Mouse (Mus musculus): ENCODE results near the gene Nbl1. TPM values are rescaled to one million over a fixed set of nuclear protein-coding genes. Genes with fewer than 3 reads are reported as not detected.

The Nbl1 gene
- polyA plus RNA-seq, 1 experiment from 2014 or later, result 27.5 TPM

DNA sequence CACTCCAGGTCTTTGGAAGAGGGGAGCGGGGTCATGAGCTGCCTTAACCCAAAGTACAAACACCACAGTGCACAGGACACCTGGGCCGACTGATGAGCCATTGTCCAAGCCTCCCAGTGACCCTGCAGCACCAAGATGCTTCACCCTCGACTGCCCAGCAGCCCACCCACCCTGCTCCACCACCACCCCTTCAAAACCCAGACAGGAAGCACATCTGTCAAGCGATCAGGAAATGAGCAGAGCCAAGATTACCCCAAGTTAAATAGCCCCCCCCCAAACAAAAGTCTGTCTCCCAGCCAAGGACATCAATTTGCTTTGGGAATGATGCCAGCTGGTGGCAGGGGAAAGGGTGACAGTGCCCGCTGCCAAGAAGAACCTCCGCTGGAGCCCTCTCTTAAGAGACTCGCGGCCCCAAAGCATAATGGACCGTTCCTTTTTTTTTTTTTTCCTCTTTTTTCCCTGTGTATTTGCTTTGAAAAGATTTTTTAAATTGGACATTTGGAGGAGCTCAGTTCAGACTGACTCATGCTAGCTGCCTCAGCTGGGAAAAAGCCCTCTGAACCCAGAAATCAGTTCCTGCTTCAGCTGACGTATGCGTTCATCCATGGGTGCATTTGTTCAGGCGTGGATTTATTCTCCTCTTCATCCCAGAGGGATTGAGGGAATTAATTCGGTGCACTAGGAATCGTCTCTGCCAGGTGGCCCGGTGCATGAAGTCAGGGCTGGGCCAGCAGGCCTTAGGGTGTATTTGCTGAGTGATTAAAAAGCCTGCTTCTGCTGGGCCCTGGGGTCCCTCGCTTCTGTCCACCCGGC is 54.8 kb downstream of the Nbl1 start:
- Histone ChIP-seq H3K9me3 (ENCODE audit: control insufficient read depth, low read length) (no peaks in the 10 kb centered on the region), H3K4me2 (ENCODE audit: low read length) (no peak overlapping the region), H3K4me1 (ENCODE audit: control insufficient read depth, insufficient read depth, low read length) (peaks cover 24% of the 10 kb centered on the region), H3K4me3 (replicated peaks; ENCODE audit: low read depth, low read length) (no peak overlapping the region), H3K27me3 (ENCODE audit: control insufficient read depth, insufficient read depth, low read length) (no peaks in the 10 kb centered on the region), H3K36me3 (ENCODE audit: control insufficient read depth, insufficient read depth, low read length) (no peaks in the 10 kb centered on the region), H3K27ac (replicated peaks; ENCODE audit: low read depth, low read length) (peak overlapping the region; percentile 55), H3K9ac (replicated peaks; ENCODE audit: low read length) (no peak overlapping the region)
- peak; percentile 70 for DNase-seq
- 30% methylated on average over 17 of the region's 17 CpGs for WGBS
- no peak for ATAC-seq (ENCODE audit: low FRiP score, low TSS enrichment)

DNA sequence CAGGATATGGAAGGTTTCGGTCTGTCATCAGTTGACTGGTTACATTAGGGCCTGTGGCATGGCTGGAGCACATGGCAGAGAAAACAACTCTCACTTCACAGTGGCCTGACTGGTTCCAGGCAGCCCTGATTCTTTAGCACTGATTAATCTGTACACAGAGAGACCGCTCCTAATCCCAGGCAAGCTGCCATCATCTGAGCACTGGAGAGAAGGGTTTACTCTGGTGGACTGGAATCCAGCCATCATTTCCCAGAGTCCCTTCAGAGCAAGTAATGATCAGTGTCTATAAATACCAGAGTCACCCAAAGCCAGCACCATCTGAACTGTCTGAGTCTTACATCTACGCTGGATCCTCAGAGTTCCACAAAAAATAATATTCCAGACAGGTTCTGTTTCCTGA is 57.0 kb downstream of the Nbl1 start:
- WGBS, result 91% methylated on average over 3 of the region's 3 CpGs
- H3K4me2 ChIP-seq (ENCODE audit: low read length), result no peak overlapping the region
- no peak overlapping the region for H3K9ac ChIP-seq (replicated peaks; ENCODE audit: low read length)
- DNase-seq, result no peak
- H3K27me3 ChIP-seq (ENCODE audit: control insufficient read depth, insufficient read depth, low read length), result no peaks in the 10 kb centered on the region
- H3K27ac ChIP-seq (replicated peaks; ENCODE audit: low read depth, low read length), result no peak overlapping the region
- H3K4me3 ChIP-seq (replicated peaks; ENCODE audit: low read depth, low read length), result no peak overlapping the region
- peaks cover 24% of the 10 kb centered on the region for H3K4me1 ChIP-seq (ENCODE audit: control insufficient read depth, insufficient read depth, low read length)
- no peaks in the 10 kb centered on the region for H3K9me3 ChIP-seq (ENCODE audit: control insufficient read depth, low read length)
- ATAC-seq (ENCODE audit: low FRiP score, low TSS enrichment), result no peak
- H3K36me3 ChIP-seq (ENCODE audit: control insufficient read depth, insufficient read depth, low read length), result no peaks in the 10 kb centered on the region

GRCm38 (mm10) chr4:139034942-139035341 is 57.9 kb downstream of the Nbl1 start:
- no peak overlapping the region for H3K27ac ChIP-seq (replicated peaks; ENCODE audit: low read depth, low read length)
- no peaks in the 10 kb centered on the region for H3K27me3 ChIP-seq (ENCODE audit: control insufficient read depth, insufficient read depth, low read length)
- ATAC-seq (ENCODE audit: low FRiP score, low TSS enrichment), result no peak
- no peak for DNase-seq
- no peak overlapping the region for H3K9ac ChIP-seq (replicated peaks; ENCODE audit: low read length)
- H3K9me3 ChIP-seq (ENCODE audit: control insufficient read depth, low read length), result no peaks in the 10 kb centered on the region
- H3K36me3 ChIP-seq (ENCODE audit: control insufficient read depth, insufficient read depth, low read length), result no peaks in the 10 kb centered on the region
- H3K4me3 ChIP-seq (replicated peaks; ENCODE audit: low read depth, low read length), result no peak overlapping the region
- 92% methylated on average over 3 of the region's 3 CpGs for WGBS
- H3K4me2 ChIP-seq (ENCODE audit: low read length), result no peak overlapping the region
- peaks cover 19% of the 10 kb centered on the region for H3K4me1 ChIP-seq (ENCODE audit: control insufficient read depth, insufficient read depth, low read length)

DNA sequence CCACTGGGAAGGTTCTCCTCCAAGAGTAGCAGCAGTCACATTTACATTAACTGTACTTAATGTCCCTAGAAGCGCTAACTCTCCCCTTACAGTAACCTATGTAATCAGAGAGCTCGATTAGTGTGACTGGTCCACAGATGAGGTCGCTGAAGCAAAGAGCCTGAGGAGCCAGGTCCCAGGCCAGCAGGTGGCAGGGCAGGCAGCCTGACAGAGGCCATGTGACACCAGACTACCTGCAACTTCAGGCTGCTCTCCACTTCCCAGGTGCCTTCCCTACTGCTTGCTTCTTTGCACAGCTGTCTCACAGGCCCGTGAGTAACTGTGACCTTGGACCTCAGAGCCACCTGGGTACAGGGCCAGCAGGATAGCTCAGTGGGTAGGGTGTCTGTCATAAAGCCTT is 58.3 kb downstream of the Nbl1 start:
- ATAC-seq (ENCODE audit: low FRiP score, low TSS enrichment) (no peak), DNase-seq (no peak)
- H3K4me3 ChIP-seq (replicated peaks; ENCODE audit: low read depth, low read length), result no peak overlapping the region
- H3K36me3 ChIP-seq (ENCODE audit: control insufficient read depth, insufficient read depth, low read length), result no peaks in the 10 kb centered on the region
- H3K9me3 ChIP-seq (ENCODE audit: control insufficient read depth, low read length), result no peaks in the 10 kb centered on the region
- WGBS, result 50% methylated on average over 4 of the region's 4 CpGs
- no peaks in the 10 kb centered on the region for H3K27me3 ChIP-seq (ENCODE audit: control insufficient read depth, insufficient read depth, low read length)
- no peak overlapping the region for H3K27ac ChIP-seq (replicated peaks; ENCODE audit: low read depth, low read length)
- no peak overlapping the region for H3K4me2 ChIP-seq (ENCODE audit: low read length)
- H3K9ac ChIP-seq (replicated peaks; ENCODE audit: low read length), result no peak overlapping the region
- peaks cover 15% of the 10 kb centered on the region for H3K4me1 ChIP-seq (ENCODE audit: control insufficient read depth, insufficient read depth, low read length)

DNA sequence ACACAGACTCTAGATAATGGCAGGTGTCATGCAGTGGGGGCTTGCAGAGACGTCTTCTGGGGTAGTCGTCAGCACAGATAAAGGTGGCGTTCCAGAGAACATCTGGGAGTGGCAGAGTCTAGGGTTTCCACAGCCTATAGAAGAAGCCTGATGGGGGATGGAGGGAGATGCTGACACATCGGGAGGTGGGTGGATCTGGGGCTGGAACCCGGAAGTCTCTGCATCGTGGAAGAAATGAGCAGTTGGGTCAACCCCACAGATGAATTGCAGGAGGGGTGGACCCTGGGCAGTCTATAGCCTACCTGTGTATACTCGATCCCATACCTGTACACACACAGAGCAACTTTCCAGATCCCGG is 58.8 kb downstream of the Nbl1 start:
- ATAC-seq (ENCODE audit: low FRiP score, low TSS enrichment), result no peak
- H3K9ac ChIP-seq (replicated peaks; ENCODE audit: low read length), result no peak overlapping the region
- no peak overlapping the region for H3K4me2 ChIP-seq (ENCODE audit: low read length)

GRCm38 (mm10) chr4:139033263-139034009 is 59.4 kb downstream of the Nbl1 start:
- H3K36me3 ChIP-seq (ENCODE audit: control insufficient read depth, insufficient read depth, low read length), result no peaks in the 10 kb centered on the region

More for the DNA sequence above, 58.8 kb downstream of the Nbl1 start:
- no peak overlapping the region for H3K4me3 ChIP-seq (replicated peaks; ENCODE audit: low read depth, low read length)
- no peaks in the 10 kb centered on the region for H3K9me3 ChIP-seq (ENCODE audit: control insufficient read depth, low read length)
- WGBS, result 84% methylated on average over 8 of the region's 8 CpGs
- H3K36me3 ChIP-seq (ENCODE audit: control insufficient read depth, insufficient read depth, low read length), result no peaks in the 10 kb centered on the region
- no peak overlapping the region for H3K27ac ChIP-seq (replicated peaks; ENCODE audit: low read depth, low read length)
- DNase-seq, result no peak
- no peaks in the 10 kb centered on the region for H3K27me3 ChIP-seq (ENCODE audit: control insufficient read depth, insufficient read depth, low read length)
- H3K4me1 ChIP-seq (ENCODE audit: control insufficient read depth, insufficient read depth, low read length), result peaks cover 12% of the 10 kb centered on the region

DNA sequence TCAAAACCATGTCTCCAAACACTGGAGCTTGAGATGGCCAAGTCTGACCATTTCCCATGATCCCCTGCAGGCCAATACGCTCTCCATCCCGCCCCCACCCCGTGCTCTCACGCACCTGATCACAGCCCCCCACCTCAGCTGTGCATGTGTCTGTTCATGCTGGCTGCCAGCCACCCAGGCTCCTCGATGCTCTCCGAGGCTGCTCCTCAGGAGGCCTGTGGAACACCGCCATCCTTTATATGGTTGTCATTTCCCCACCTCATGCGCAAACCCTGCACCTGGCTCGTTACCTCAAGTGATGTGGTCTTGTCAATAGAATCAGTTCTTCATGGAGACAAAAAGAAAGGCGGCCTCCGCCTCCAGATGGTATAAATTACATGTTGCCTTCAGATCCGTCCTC is 60.3 kb downstream of the Nbl1 start:
- Histone ChIP-seq H3K27me3 (ENCODE audit: control insufficient read depth, insufficient read depth, low read length) (no peaks in the 10 kb centered on the region), H3K27ac (replicated peaks; ENCODE audit: low read depth, low read length) (no peak overlapping the region), H3K36me3 (ENCODE audit: control insufficient read depth, insufficient read depth, low read length) (no peaks in the 10 kb centered on the region), H3K4me3 (replicated peaks; ENCODE audit: low read depth, low read length) (no peak overlapping the region), H3K4me1 (ENCODE audit: control insufficient read depth, insufficient read depth, low read length) (no peaks in the 10 kb centered on the region; the same call in 1 of the 2 replicates), H3K9ac (replicated peaks; ENCODE audit: low read length) (no peak overlapping the region), H3K9me3 (ENCODE audit: control insufficient read depth, low read length) (no peaks in the 10 kb centered on the region), H3K4me2 (ENCODE audit: low read length) (no peak overlapping the region)
- ATAC-seq (ENCODE audit: low FRiP score, low TSS enrichment), result no peak
- WGBS, result 79% methylated on average over 12 of the region's 12 CpGs
- DNase-seq, result no peak

More at GRCm38 (mm10) chr4:139033263-139034009, 59.4 kb downstream of the Nbl1 start:
- 86% methylated on average over 11 of the region's 11 CpGs for WGBS
- Histone ChIP-seq H3K4me2 (ENCODE audit: low read length) (no peak overlapping the region), H3K4me3 (replicated peaks; ENCODE audit: low read depth, low read length) (no peak overlapping the region), H3K4me1 (ENCODE audit: control insufficient read depth, insufficient read depth, low read length) (peaks cover 6% of the 10 kb centered on the region), H3K27ac (replicated peaks; ENCODE audit: low read depth, low read length) (no peak overlapping the region), H3K27me3 (ENCODE audit: control insufficient read depth, insufficient read depth, low read length) (no peaks in the 10 kb centered on the region), H3K9ac (replicated peaks; ENCODE audit: low read length) (no peak overlapping the region), H3K9me3 (ENCODE audit: control insufficient read depth, low read length) (no peaks in the 10 kb centered on the region)
- DNase-seq, result no peak
- no peak for ATAC-seq (ENCODE audit: low FRiP score, low TSS enrichment)

Measured in midbrain, embryonic 14.5 days (tissue).